Mouse (Mus musculus): ENCODE measurements around the gene Zfp598.
A peak's percentile ranks its signal among the peaks of the same experiment; 100 is the strongest.

Gene Zfp598

GRCm38 (mm10) chr17:24669545-24670245 is at the start of gene Zfp598:
Gene Zfp598 (plus strand): TSS chr17:24669687.
- peak; percentile 82 for DNase-seq (ENCODE audit: low read depth, low spot score)

GRCm38 (mm10) chr17:24625472-24625871 is 44.0 kb upstream of the Zfp598 start:
- no peak for DNase-seq (ENCODE audit: low read depth, low spot score)

GRCm38 (mm10) chr17:24628646-24629045 is 40.8 kb upstream of the Zfp598 start:
- DNase-seq (ENCODE audit: low read depth, low spot score): no peak

GRCm38 (mm10) chr17:24630072-24630471 is 39.4 kb upstream of the Zfp598 start:
- DNase-seq (ENCODE audit: low read depth, low spot score): no peak

- peak; percentile 54 for DNase-seq (ENCODE audit: low read depth, low spot score)
These were observed 37.2 kb upstream of the Zfp598 start, which contains the start of the genes Tsc2 and Nthl1 for GRCm38 (mm10) chr17:24632167-24632812. Gene Tsc2 (minus strand): TSS chr17:24632630. Gene Nthl1 (plus strand): TSS chr17:24632680.

GRCm38 (mm10) chr17:24632813-24633449 is 36.6 kb upstream of the Zfp598 start:
- no peak for DNase-seq (ENCODE audit: low read depth, low spot score)

- DNase-seq (ENCODE audit: low read depth, low spot score): no peak
These were observed 35.7 kb upstream of the Zfp598 start for GRCm38 (mm10) chr17:24633831-24634230.

- DNase-seq (ENCODE audit: low read depth, low spot score): no peak
These were observed 34.5 kb upstream of the Zfp598 start for GRCm38 (mm10) chr17:24635024-24635423.

GRCm38 (mm10) chr17:24635694-24636093 is 33.8 kb upstream of the Zfp598 start:
- DNase-seq (ENCODE audit: low read depth, low spot score): no peak

- no peak for DNase-seq (ENCODE audit: low read depth, low spot score)
These were observed 32.6 kb upstream of the Zfp598 start for GRCm38 (mm10) chr17:24636781-24637481.

GRCm38 (mm10) chr17:24638214-24638613 is 31.3 kb upstream of the Zfp598 start:
- DNase-seq (ENCODE audit: low read depth, low spot score): no peak

- DNase-seq (ENCODE audit: low read depth, low spot score): no peak
These were observed 30.6 kb upstream of the Zfp598 start for GRCm38 (mm10) chr17:24638840-24639239.

- no peak for DNase-seq (ENCODE audit: low read depth, low spot score)
These were observed 29.9 kb upstream of the Zfp598 start for GRCm38 (mm10) chr17:24639571-24639988.

- DNase-seq (ENCODE audit: low read depth, low spot score): no peak
These were observed 29.4 kb upstream of the Zfp598 start for GRCm38 (mm10) chr17:24640119-24640518.

GRCm38 (mm10) chr17:24640581-24640980 is 28.9 kb upstream of the Zfp598 start:
- DNase-seq (ENCODE audit: low read depth, low spot score): no peak

- DNase-seq (ENCODE audit: low read depth, low spot score): no peak
These were observed 27.5 kb upstream of the Zfp598 start for GRCm38 (mm10) chr17:24641944-24642343.

- DNase-seq (ENCODE audit: low read depth, low spot score): no peak
These were observed 26.6 kb upstream of the Zfp598 start for GRCm38 (mm10) chr17:24642791-24643343.

GRCm38 (mm10) chr17:24644030-24644715 is 25.3 kb upstream of the Zfp598 start:
- DNase-seq (ENCODE audit: low read depth, low spot score): no peak

- no peak for DNase-seq (ENCODE audit: low read depth, low spot score)
These were observed 24.4 kb upstream of the Zfp598 start for GRCm38 (mm10) chr17:24644875-24645721.

GRCm38 (mm10) chr17:24645916-24646315 is 23.6 kb upstream of the Zfp598 start:
- DNase-seq (ENCODE audit: low read depth, low spot score): no peak
